Mouse (Mus musculus) intestine, embryonic 16.5 days (tissue): ENCODE data around the gene Nme1. TPM values are rescaled to one million over a fixed set of nuclear protein-coding genes. Genes with fewer than 3 reads are reported as not detected.

ENCODE experiments used
- ATAC-seq: fragments of 200-750 bp; cut with Nextera tagmentation; 2 replicates; pipeline ENCODE4 v1.8.0; 2017; ENCODE audit warnings: moderate TSS enrichment, moderate library complexity
- H3K27ac ChIP-seq: fragments of 300-500 bp; sonication (generic); 2 replicates; pipeline ENCODE4 v1.5.1; 2014; ENCODE audit warnings: mild to moderate bottlenecking, low read length
- H3K27me3 ChIP-seq: fragments of 300-500 bp; sonication (generic); replicated peaks from 2 replicates; pipeline ENCODE4 v1.6.1; 2014; ENCODE audit warnings: low read length, control low read depth, mixed read lengths; ENCODE audit not compliant: control insufficient read depth, insufficient read depth
- H3K36me3 ChIP-seq: fragments of 300-500 bp; sonication (generic); 2 replicates; pipeline ENCODE4 v1.6.1; 2014; ENCODE audit warnings: low read length, control low read depth; ENCODE audit not compliant: control insufficient read depth, insufficient read depth
- H3K4me1 ChIP-seq: fragments of 300-500 bp; sonication (generic); 2 replicates; pipeline ENCODE4 v1.6.1; 2014; ENCODE audit warnings: low read length, control low read depth, mixed read lengths; ENCODE audit not compliant: control insufficient read depth, insufficient read depth
- H3K4me2 ChIP-seq: fragments of 300-500 bp; sonication (generic); 2 replicates; pipeline ENCODE4 v1.6.1; 2014; ENCODE audit warnings: low read depth, low read length, control low read depth
- H3K4me3 ChIP-seq: fragments of 300-500 bp; sonication (generic); 2 replicates; pipeline ENCODE4 v1.5.1; 2014; ENCODE audit warnings: mild to moderate bottlenecking, low read length
- H3K9ac ChIP-seq: fragments of 300-500 bp; sonication (generic); 2 replicates; pipeline ENCODE4 v1.6.1; 2014; ENCODE audit warnings: low read depth, low read length
- H3K9me3 ChIP-seq: fragments of 300-500 bp; sonication (generic); 2 replicates; pipeline ENCODE4 v1.6.1; 2016; ENCODE audit warnings: low read length, control low read depth; ENCODE audit not compliant: control insufficient read depth
- WGBS: fragments of 180-500 bp; shearing (Covaris S2); extraction: QIAGEN DNeasy Blood & Tissue Kit; methylation state at CpG from one replicate; pipeline ENCODE4 v1.1.7; 2014; 5-methylcytosine and 5-hydroxymethylcytosine counted together
- polyA plus RNA-seq: library from polyadenylated mRNA; unstranded; fragments of >200 nt; fragmentation: Nextera tagmentation; extraction: Ambion mirVana; gene quantifications from 2 replicates; pipeline ENCODE4 v1.2.1, GENCODE M21; 2015

The Nme1 gene
- polyA plus RNA-seq, 1 experiment from 2014 or later = 156 TPM

GRCm38 (mm10) chr11:93911603-93912002 lies 56.7 kb downstream of the Nme1 start:
- no peak for ATAC-seq
- no peaks in the 10 kb centered on the region for H3K4me1 ChIP-seq
- no peak overlapping the region for H3K4me3 ChIP-seq
- 0 out of 2 replicates have a peak, but pooled peaks cover 5% of the 10 kb centered on the region for H3K36me3 ChIP-seq
- WGBS = 90% methylated on average over 3 of the region's 3 CpGs
- H3K9ac ChIP-seq = no peak overlapping the region
- H3K27ac ChIP-seq = no peak overlapping the region
- no peak overlapping the region for H3K4me2 ChIP-seq
- H3K27me3 ChIP-seq = no peaks in the 10 kb centered on the region
- H3K9me3 ChIP-seq = no peaks in the 10 kb centered on the region

- no peak overlapping the region for H3K9ac ChIP-seq
- H3K4me2 ChIP-seq = no peak overlapping the region
- no peak for ATAC-seq
- no peaks in the 10 kb centered on the region for H3K27me3 ChIP-seq
- WGBS = 81% methylated on average over 9 of the region's 9 CpGs
- H3K27ac ChIP-seq = no peak overlapping the region
- H3K36me3 ChIP-seq = 0 out of 2 replicates have a peak, but pooled peaks cover 5% of the 10 kb centered on the region
- H3K4me3 ChIP-seq = no peak overlapping the region
- H3K9me3 ChIP-seq = no peaks in the 10 kb centered on the region
- no peaks in the 10 kb centered on the region for H3K4me1 ChIP-seq
These were observed 59.5 kb downstream of the Nme1 start for GRCm38 (mm10) chr11:93908829-93909228.

- H3K36me3 ChIP-seq = 0 out of 2 replicates have a peak, but pooled peaks cover 2% of the 10 kb centered on the region
- 76% methylated on average over 3 of the region's 3 CpGs for WGBS
- H3K4me3 ChIP-seq = no peak overlapping the region
- no peaks in the 10 kb centered on the region for H3K27me3 ChIP-seq
- H3K27ac ChIP-seq = no peak overlapping the region
- ATAC-seq = no peak
- H3K9me3 ChIP-seq = no peaks in the 10 kb centered on the region
- no peak overlapping the region for H3K4me2 ChIP-seq
- no peak overlapping the region for H3K9ac ChIP-seq
- H3K4me1 ChIP-seq = no peaks in the 10 kb centered on the region
These were observed 60.5 kb downstream of the Nme1 start for GRCm38 (mm10) chr11:93907839-93908238.

Other genes starting within 250 kb of the Nme1 start
- gene Utp18, start 82.8 kb downstream of the Nme1 start, polyA plus RNA-seq = 18.6 and 19.0 TPM in 2 replicates
- gene Mbtd1, start 82.7 kb downstream of the Nme1 start, polyA plus RNA-seq = 17.3 and 18.3 TPM in 2 replicates
- gene Nme2, start 12.3 kb downstream of the Nme1 start, polyA plus RNA-seq = 300 and 311 TPM in 2 replicates
- 415 and 469 TPM in 2 replicates for gene Gm20390, start 228 bp downstream of the Nme1 start, polyA plus RNA-seq
- 17.8 and 23.4 TPM in 2 replicates for gene Spag9, start 27.6 kb upstream of the Nme1 start, polyA plus RNA-seq
- 39.8 and 50.1 TPM in 2 replicates for gene Tob1, start 242.9 kb upstream of the Nme1 start, polyA plus RNA-seq